Mouse (Mus musculus) CD8-positive naive resting alpha-beta T cell, adult 57 days (primary cell): Measurements from ENCODE around the gene Gstm2. TPM values are rescaled to one million over a fixed set of nuclear protein-coding genes. Genes with fewer than 3 reads are reported as not detected.

Experiments used
- total RNA-seq: library from RNA; stranded (reverse); gene quantifications from one replicate; pipeline ENCODE4 v1.2.4, GENCODE M21; 2023

Gstm2 gene
- not detected for total RNA-seq

DNA sequence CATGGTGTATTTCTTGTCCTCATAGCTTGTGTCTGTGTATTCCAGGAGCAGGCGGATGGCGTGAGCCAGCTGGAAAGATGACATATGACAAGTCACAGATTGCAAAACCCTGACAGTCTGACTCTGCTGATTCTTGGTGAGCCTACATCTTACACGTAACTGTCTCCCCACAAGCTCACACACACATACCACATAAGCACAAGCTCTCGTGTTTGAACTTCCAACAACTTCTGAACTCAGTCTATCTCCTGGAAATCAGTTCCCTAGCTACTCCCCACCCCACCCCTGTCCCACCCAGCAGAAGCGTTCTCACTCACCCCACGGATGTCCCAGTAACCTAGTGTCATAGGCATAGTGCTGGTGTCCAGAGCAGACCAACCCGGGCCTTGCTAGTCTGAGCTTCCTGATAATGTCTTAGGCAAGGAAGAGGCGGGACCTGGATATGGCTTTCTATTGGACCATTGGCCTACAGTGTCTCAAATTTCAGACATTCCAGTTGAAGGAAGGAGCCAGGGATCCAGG lies at the start of gene Gstm2:
Gene Gstm2 (minus strand): TSS at position 413 of the 522 bp plus-strand sequence.

DNA sequence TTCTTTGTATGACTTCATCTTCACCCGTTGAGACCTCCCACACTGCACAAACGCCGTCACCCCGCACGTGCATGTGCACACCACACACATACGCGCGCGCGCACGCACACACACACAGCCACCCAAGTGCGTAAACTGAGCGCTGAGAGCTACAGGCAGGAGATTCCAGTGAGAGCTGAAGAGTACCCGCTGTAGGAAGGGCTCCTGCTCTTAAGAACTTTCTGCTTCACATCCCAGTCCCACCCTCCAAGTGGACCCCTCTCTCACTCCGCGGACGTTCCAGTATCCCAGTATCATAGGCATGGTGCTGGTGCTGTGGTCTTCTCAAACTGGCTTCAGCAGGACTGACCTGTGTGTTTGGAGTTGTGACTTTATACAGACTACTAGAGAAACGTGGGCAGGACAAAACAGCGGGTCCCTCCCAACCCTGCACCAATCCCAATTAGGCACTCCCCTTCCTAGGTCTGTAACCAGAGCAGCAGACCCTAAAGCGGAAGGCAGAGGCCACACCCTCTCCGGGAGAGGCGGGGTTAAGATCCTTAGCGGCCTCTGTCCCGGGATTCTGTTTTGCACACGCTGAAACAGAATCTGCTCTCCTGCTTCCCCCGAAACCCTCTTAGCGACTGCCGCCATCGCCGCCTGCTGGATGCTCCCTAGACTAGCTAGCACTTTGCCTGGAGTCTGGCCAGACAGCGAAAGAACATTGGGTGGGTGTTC lies 31.4 kb upstream of the Gstm2 start, which contains the start of gene Gstm1:
Gene Gstm1 (minus strand): TSS at position 501 of the 717 bp plus-strand sequence.

DNA sequence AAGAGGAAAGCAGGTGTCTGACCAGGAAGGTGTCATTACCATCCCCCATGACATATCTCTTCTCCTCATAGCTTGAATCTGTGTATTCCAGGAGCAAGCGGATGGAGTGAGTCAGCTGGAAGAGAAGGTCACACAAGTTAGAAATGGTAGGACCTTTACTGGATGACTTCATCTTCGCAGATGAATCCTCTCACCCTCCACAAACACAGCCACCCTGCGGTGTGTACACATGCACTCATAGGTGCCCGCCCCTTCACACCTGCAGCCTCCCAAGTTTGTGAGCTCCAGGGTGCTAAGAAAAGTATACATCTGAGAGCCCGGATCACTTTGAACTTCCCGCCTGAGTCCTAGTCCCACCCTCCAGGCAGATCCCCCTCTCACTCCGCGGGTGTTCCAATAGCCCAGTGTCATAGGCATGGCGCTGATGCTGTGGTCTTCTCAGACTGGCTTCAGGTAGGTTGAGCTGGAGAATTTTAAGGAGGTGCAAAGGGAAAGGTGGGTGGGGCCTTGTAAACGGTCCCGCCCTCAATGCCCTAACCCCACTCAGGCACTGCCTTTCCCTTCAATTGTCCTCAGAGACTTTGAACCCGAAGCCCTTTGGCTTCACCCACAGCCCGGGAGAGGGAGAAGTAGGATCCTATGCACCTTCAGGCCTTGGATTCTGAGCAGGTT lies 17.4 kb downstream of the Gstm2 start, which contains the start of gene Gstm3:
Gene Gstm3 (minus strand): TSS at position 560 of the 672 bp plus-strand sequence.

DNA sequence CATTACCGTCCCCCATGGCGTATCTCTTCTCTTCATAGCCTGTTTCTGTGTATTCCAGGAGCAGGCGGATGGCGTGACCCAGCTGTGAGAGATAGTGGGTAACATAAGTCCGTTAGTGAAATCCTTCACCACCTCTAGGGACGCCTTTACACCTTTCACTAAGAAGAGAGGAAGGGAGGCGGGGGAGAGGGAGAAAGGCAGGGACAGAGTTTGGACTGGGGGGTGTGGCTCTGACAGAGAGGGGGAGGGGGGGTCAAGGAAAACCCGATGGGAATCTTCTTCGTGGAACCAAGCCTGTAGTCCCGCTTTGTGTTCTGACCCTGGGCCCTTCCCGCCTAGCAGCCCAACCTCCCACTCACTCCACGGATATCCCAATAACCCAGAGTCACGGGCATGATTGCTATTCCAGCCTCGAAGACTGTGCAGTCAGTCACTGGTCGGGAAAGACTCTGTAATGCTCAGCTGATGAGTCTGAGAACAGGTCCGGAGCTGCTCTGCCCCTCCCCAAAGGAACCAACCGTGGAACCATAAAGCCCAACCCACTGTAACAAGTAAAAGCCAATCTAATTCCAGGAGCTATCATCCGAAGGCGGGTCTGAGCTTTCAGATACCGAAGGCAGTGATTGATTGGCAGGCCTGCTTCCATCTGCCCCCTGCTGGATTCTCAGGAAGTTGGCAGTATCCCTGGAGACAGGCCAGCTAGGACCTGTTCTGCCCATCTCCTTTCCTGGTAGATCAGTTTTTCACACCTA lies 42.8 kb downstream of the Gstm2 start, which contains the start of gene Gstm6:
Gene Gstm6 (minus strand): TSS at position 511 of the 752 bp plus-strand sequence.

Other genes starting within 250 kb of the Gstm2 start
- gene Csf1, start 226.0 kb downstream of the Gstm2 start, total RNA-seq, result 3.1 TPM
- not detected for gene Eps8l3, start 109.2 kb downstream of the Gstm2 start, total RNA-seq
- gene Gstm5, start 90.6 kb downstream of the Gstm2 start, total RNA-seq, result not detected
- 2.4 TPM for gene Gstm7, start 54.6 kb downstream of the Gstm2 start, total RNA-seq
- not detected for gene Gstm6, start 42.7 kb downstream of the Gstm2 start, total RNA-seq
- not detected for gene Gstm3, start 17.2 kb downstream of the Gstm2 start, total RNA-seq
- 10.5 TPM for gene Gstm1, start 31.5 kb upstream of the Gstm2 start, total RNA-seq
- gene Gstm4, start 58.4 kb upstream of the Gstm2 start, total RNA-seq, result 2.9 TPM
- 32.4 TPM for gene Ampd2, start 100.2 kb upstream of the Gstm2 start, total RNA-seq
- gene Gnat2, start 106.3 kb upstream of the Gstm2 start, total RNA-seq, result not detected
- 77.8 TPM for gene Gnai3, start 159.7 kb upstream of the Gstm2 start, total RNA-seq
- not detected for gene Gpr61, start 168.4 kb upstream of the Gstm2 start, total RNA-seq
- gene Amigo1, start 199.9 kb upstream of the Gstm2 start, total RNA-seq, result 3.4 TPM
- gene Cyb561d1, start 214.8 kb upstream of the Gstm2 start, total RNA-seq, result 25.2 TPM
- gene Atxn7l2, start 224.5 kb upstream of the Gstm2 start, total RNA-seq, result 38.6 TPM
- not detected for gene Sypl2, start 240.2 kb upstream of the Gstm2 start, total RNA-seq